Mouse (Mus musculus) urinary bladder, postnatal 0 days (tissue): ENCODE results near the gene Vmn1r211. TPM values are rescaled to one million over a fixed set of nuclear protein-coding genes. Genes with fewer than 3 reads are reported as not detected.

Experiments
- polyA plus RNA-seq: library from polyadenylated mRNA; unstranded; fragments of >200 nt; fragmentation: Nextera tagmentation; extraction: Ambion mirVana; gene quantifications from 2 replicates; pipeline ENCODE4 v1.2.1, GENCODE M21; 2015

Gene Vmn1r211
- polyA plus RNA-seq, result not detected in 2 replicates

GRCm38 (mm10) chr13:22857461-22857860, at the start of gene Vmn1r211:
Gene Vmn1r211, minus strand, starts transcription at chr13:22857561.

GRCm38 (mm10) chr13:22884105-22884504, 26.7 kb upstream of the Vmn1r211 start, which contains the start of gene Vmn1r212:
Gene Vmn1r212, minus strand, starts transcription at chr13:22884205.

GRCm38 (mm10) chr13:22831248-22831647, 26.1 kb downstream of the Vmn1r211 start, which contains the start of gene Vmn1r210:
Gene Vmn1r210, minus strand, starts transcription at chr13:22831348.

GRCm38 (mm10) chr13:22809582-22809981, 47.8 kb downstream of the Vmn1r211 start, which contains the start of gene Vmn1r209:
Gene Vmn1r209, minus strand, starts transcription at chr13:22809682.

Other genes starting within 250 kb of the Vmn1r211 start
- gene Vmn1r206, start 233.3 kb downstream of the Vmn1r211 start, polyA plus RNA-seq, result not detected in 2 replicates
- gene Vmn1r207-ps, start 127.9 kb downstream of the Vmn1r211 start, polyA plus RNA-seq, result not detected in 2 replicates
- not detected in 2 replicates for gene Vmn1r208, start 80.2 kb downstream of the Vmn1r211 start, polyA plus RNA-seq
- not detected in 2 replicates for gene Vmn1r209, start 47.9 kb downstream of the Vmn1r211 start, polyA plus RNA-seq
- not detected in 2 replicates for gene Vmn1r210, start 26.2 kb downstream of the Vmn1r211 start, polyA plus RNA-seq
- not detected in 2 replicates for gene Vmn1r212, start 26.6 kb upstream of the Vmn1r211 start, polyA plus RNA-seq
- not detected in 2 replicates for gene Vmn1r213, start 150.1 kb upstream of the Vmn1r211 start, polyA plus RNA-seq
- gene Vmn1r214, start 172.9 kb upstream of the Vmn1r211 start, polyA plus RNA-seq, result not detected in 2 replicates
- not detected in 2 replicates for gene Vmn1r215, start 210.5 kb upstream of the Vmn1r211 start, polyA plus RNA-seq